Comparison of ENCODE assay signal across 19 mouse cellular contexts in the genomic region with DNA sequence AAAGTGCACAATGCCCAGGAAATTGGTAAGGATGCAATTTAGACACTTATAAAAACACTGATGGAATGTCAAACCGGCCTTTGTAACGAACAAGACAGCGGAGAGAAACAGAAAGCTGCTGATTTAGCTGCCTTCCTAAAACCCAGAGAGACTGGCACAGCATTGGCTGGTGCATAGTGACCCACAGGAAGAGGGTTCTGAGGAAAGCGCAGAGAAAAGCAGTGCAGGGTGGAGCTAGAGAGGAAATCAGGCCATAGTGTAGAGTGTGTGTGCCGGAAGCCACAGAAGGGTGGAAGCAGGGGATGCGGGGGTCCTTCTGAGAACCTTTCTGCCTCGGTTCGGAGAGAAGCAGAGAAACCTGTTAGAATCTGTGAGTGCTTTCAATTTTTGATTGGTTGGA. TPM values are rescaled to one million over a fixed set of nuclear protein-coding genes. Genes with fewer than 3 reads are reported as not detected.
DNase-seq lines count a peak whose midpoint lies in the region; ATAC-seq and TF ChIP-seq lines count a peak whose summit lies in the region.
"Had no signal": no experiment of that assay in that cellular context is flagged by ENCODE, and none has a peak within 500 bp of the region (broad histone marks: within the 10 kb centered on the region; RNA-seq: fewer than 3 reads in every experiment).

No protein-coding gene starts in this region.

- TF ChIP-seq POLR2A in bone marrow macrophage, adult 2 months (IDR thresholded peaks at IDR 0.05; ENCODE audit: borderline replicate concordance, low read depth, low read length) = 0 out of 2 replicates have a peak, but pooled peaks have one; percentile 70

- peak overlapping the region; percentile 74 for H3K27ac ChIP-seq in bone marrow macrophage, adult 2 months (ENCODE audit: insufficient read depth, low read depth, low read length)
- peak overlapping the region; percentile 71 for H3K27ac ChIP-seq in macrophage
- H3K27ac ChIP-seq: heart, embryonic 13.5 days; kidney, postnatal 0 days; left cerebral cortex, adult 2 months; limb, embryonic 15.5 days had no signal

- peak; percentile 17 for DNase-seq in layer of hippocampus, adult 11-12 months (ENCODE audit: low spot score)
- no peak for DNase-seq in layer of hippocampus, postnatal 14 days (ENCODE audit: low spot score in 2 of 2)
- peak; percentile 35 for DNase-seq in thymus, postnatal 25 days
- no peak for DNase-seq in urinary bladder, adult 18-20 months (ENCODE audit: low spot score in 2 of 2)
- DNase-seq in kidney, postnatal 25 days = no peak
- DNase-seq: adrenal gland, adult 2 months; cerebellum, adult 11 months; embryo, embryonic 11 days had no signal

- peak overlapping the region; percentile 71 for H3K4me3 ChIP-seq in bone marrow macrophage, adult 2 months (ENCODE audit: insufficient read depth, low read length)
- H3K4me3 ChIP-seq in macrophage (ENCODE audit: inconsistent target) = peak overlapping the region; percentile 49
- H3K4me3 ChIP-seq: heart, embryonic 13.5 days; left cerebral cortex, adult 2 months; limb, embryonic 15.5 days; myocyte had no signal

- H3K79me2 ChIP-seq in macrophage (ENCODE audit: inconsistent target) = peaks cover 13% of the 10 kb centered on the region; the same call in 1 of the 2 replicates

- WGBS in macrophage (ENCODE audit: missing documents) = 2% methylated on average over 8 of the region's 8 CpGs

- ATAC-seq in megakaryocyte-erythroid progenitor cell, adult 5-6 weeks (replicated peaks; ENCODE audit: low FRiP score, low TSS enrichment, poor library complexity, severe bottlenecking) = no peak; the same call in 1 of the 2 replicates
- ATAC-seq: hindbrain, embryonic 16.5 days had no signal

- H3K4me1 ChIP-seq in bone marrow macrophage, adult 2 months (ENCODE audit: control insufficient read depth, insufficient read depth, low read length) = 0 out of 2 replicates have a peak, but pooled peaks cover 2% of the 10 kb centered on the region
- H3K4me1 ChIP-seq: heart, embryonic 13.5 days; limb, embryonic 15.5 days had no signal

- no peaks in the 10 kb centered on the region for H3K36me3 ChIP-seq in macrophage (ENCODE audit: inconsistent target)
- H3K36me3 ChIP-seq: heart, embryonic 13.5 days; limb, embryonic 15.5 days had no signal

- no peak for TF ChIP-seq CTCF in bone marrow macrophage, adult 2 months (IDR thresholded peaks at IDR 0.05; ENCODE audit: low read depth, low read length)

RNA-seq across cellular contexts. Expression of gene Abca17, which starts 6.2 kb away (rescaled TPM):
- 1 to 10 TPM; 1.3 to 1.8 TPM for total RNA-seq in layer of hippocampus, postnatal 14 days (2021)
- 0.40 TPM in 1 of 2 replicates, not detected in the other for polyA plus RNA-seq in bone marrow macrophage, adult 2 months (2012; ENCODE audit: insufficient read depth, insufficient read length, missing spikeins)
- 1 to 10 TPM in 7 of 26 experiments, under 1 TPM in 13, not detected in 6; 0.26 to 2.0 (median 0.86) TPM for total RNA-seq in macrophage (2018; cell fraction: chromatin; rRNA removed)
- total RNA-seq in macrophage (2018; cell fraction: cytosol; rRNA removed) = under 1 TPM in 20 of 26 experiments, not detected in 6; 0.09 to 0.52 (median 0.18) TPM
- 1 to 10 TPM in 3 of 26 experiments, under 1 TPM in 18, not detected in 5; 0.10 to 2.2 (median 0.57) TPM for total RNA-seq in macrophage (2018; cell fraction: nucleus; rRNA removed)
- 0.16 to 0.30 TPM (median 0.26 TPM) in 3 replicates for polyA plus RNA-seq in macrophage (2018)
- not detected in 2 replicates for total RNA-seq in megakaryocyte-erythroid progenitor cell, adult 5-6 weeks (2014; fragmentation: Nextera tagmentation)
- total RNA-seq in megakaryocyte-erythroid progenitor cell, adult 5-6 weeks (2017) = not detected in 2 replicates
- polyA plus RNA-seq: adrenal gland, adult 2 months; C2C12; kidney, postnatal 0 days; limb, embryonic 15.5 days; myocyte; stomach, embryonic 14.5 days had no signal

RNA-seq across cellular contexts. Expression of gene Abca3, which starts 7.1 kb away (rescaled TPM):
- 100 to 1,000 TPM; 102 to 104 TPM for total RNA-seq in layer of hippocampus, postnatal 14 days (2021)
- 41.7 and 49.0 TPM in 2 replicates for polyA plus RNA-seq in bone marrow macrophage, adult 2 months (2012; ENCODE audit: insufficient read depth, insufficient read length, missing spikeins)
- total RNA-seq in macrophage (2018; cell fraction: chromatin; rRNA removed) = 100 to 1,000 TPM in 6 of 26 experiments, 10 to 100 TPM in 20; 19.8 to 111 (median 79.7) TPM
- 10 to 100 TPM; 24.0 to 64.5 (median 43.3) TPM for total RNA-seq in macrophage (2018; cell fraction: cytosol; rRNA removed)
- 100 to 1,000 TPM in 3 of 26 experiments, 10 to 100 TPM in 23; 39.4 to 114 (median 81.4) TPM for total RNA-seq in macrophage (2018; cell fraction: nucleus; rRNA removed)
- polyA plus RNA-seq in macrophage (2018) = 26.0 to 44.3 TPM (median 31.7 TPM) in 3 replicates
- total RNA-seq in megakaryocyte-erythroid progenitor cell, adult 5-6 weeks (2014; fragmentation: Nextera tagmentation) = 103 and 105 TPM in 2 replicates
- total RNA-seq in megakaryocyte-erythroid progenitor cell, adult 5-6 weeks (2017) = 30.3 and 39.6 TPM in 2 replicates

Comparison
In these comparisons a context has a peak if more than half of its experiments do, and no peak if none do; other contexts are left out.
1. DNase-seq: peak in layer of hippocampus, adult 11-12 months (single experiment) and thymus, postnatal 25 days (single experiment); none in layer of hippocampus, postnatal 14 days (0 of 2), urinary bladder, adult 18-20 months (0 of 2) and kidney, postnatal 25 days (0 of 2).